Mouse (Mus musculus) liver, embryonic 13.5 days (tissue): ENCODE measurements around the gene Psmb5. TPM values are rescaled to one million over a fixed set of nuclear protein-coding genes. Genes with fewer than 3 reads are reported as not detected.

Source experiments
- ATAC-seq: fragments of 200-750 bp; cut with Nextera tagmentation; 2 replicates; pipeline ENCODE4 v1.8.0; 2017; ENCODE audit warnings: low read depth, mild to moderate bottlenecking, moderate number of reproducible peaks, moderate library complexity
- DNase-seq: peaks from one replicate; pipeline ENCODE4 v3.0.0; 2022
- H3K27ac ChIP-seq: fragments of 300-500 bp; sonication (generic); 2 replicates; pipeline ENCODE4 v1.5.1; 2015; ENCODE audit warnings: moderate library complexity, mild to moderate bottlenecking, inconsistent platforms
- H3K27me3 ChIP-seq: fragments of 300-500 bp; sonication (generic); 2 replicates; pipeline ENCODE4 v1.6.1; 2015; ENCODE audit warnings: mild to moderate bottlenecking, inconsistent platforms
- H3K36me3 ChIP-seq: fragments of 300-500 bp; sonication (generic); 2 replicates; pipeline ENCODE4 v1.6.1; 2015; ENCODE audit warnings: mild to moderate bottlenecking, inconsistent platforms
- H3K4me1 ChIP-seq: fragments of 300-500 bp; sonication (generic); replicated peaks from 2 replicates; pipeline ENCODE4 v1.6.1; 2015; ENCODE audit warnings: inconsistent platforms
- H3K4me2 ChIP-seq: fragments of 300-500 bp; sonication (generic); 2 replicates; pipeline ENCODE4 v1.6.1; 2015; ENCODE audit warnings: inconsistent platforms, mild to moderate bottlenecking, moderate library complexity
- H3K4me3 ChIP-seq: fragments of 300-500 bp; sonication (generic); replicated peaks from 2 replicates; pipeline ENCODE4 v1.5.1; 2015; ENCODE audit warnings: mild to moderate bottlenecking, inconsistent platforms
- H3K9ac ChIP-seq: fragments of 300-500 bp; sonication (generic); 2 replicates; pipeline ENCODE4 v1.6.1; 2015; ENCODE audit warnings: mild to moderate bottlenecking, inconsistent platforms
- H3K9me3 ChIP-seq: fragments of 300-500 bp; sonication (generic); replicated peaks from 2 replicates; pipeline ENCODE4 v1.6.1; 2016; ENCODE audit warnings: inconsistent platforms
- WGBS: fragments of 180-500 bp; shearing (Covaris S2); methylation state at CpG from one replicate; pipeline ENCODE4 v1.1.7; 2015; ENCODE audit not compliant: insufficient replicate concordance; 5-methylcytosine and 5-hydroxymethylcytosine counted together
- polyA plus RNA-seq: library from polyadenylated mRNA; unstranded; fragments of >200 nt; fragmentation: Nextera tagmentation; extraction: Ambion mirVana; gene quantifications from 2 replicates; pipeline ENCODE4 v1.2.1, GENCODE M21; 2015

Psmb5 gene
- polyA plus RNA-seq, 1 experiment from 2014 or later, result 266 TPM

- DNase-seq (peak; percentile 52), ATAC-seq (no peak)
- no peak overlapping the region for H3K27ac ChIP-seq
- 40% methylated on average over 7 of the region's 7 CpGs for WGBS
- H3K4me3 ChIP-seq, result no peak overlapping the region
- peaks cover 28% of the 10 kb centered on the region for H3K4me1 ChIP-seq
- no peaks in the 10 kb centered on the region for H3K9me3 ChIP-seq
- peaks cover 6% of the 10 kb centered on the region; the same call in 1 of the 2 replicates for H3K36me3 ChIP-seq
- H3K9ac ChIP-seq, result no peak overlapping the region
- peaks cover 9% of the 10 kb centered on the region for H3K27me3 ChIP-seq
- H3K4me2 ChIP-seq, result no peak overlapping the region
Measured at GRCm38 (mm10) chr14:54583681-54584338, 34.0 kb downstream of the Psmb5 start.

GRCm38 (mm10) chr14:54582536-54582935, 35.3 kb downstream of the Psmb5 start:
- no peak for DNase-seq
- peaks cover 22% of the 10 kb centered on the region for H3K27me3 ChIP-seq
- H3K4me1 ChIP-seq, result peaks cover 35% of the 10 kb centered on the region
- no peak overlapping the region for H3K4me3 ChIP-seq
- H3K9ac ChIP-seq, result no peak overlapping the region
- 70% methylated on average over 9 of the region's 9 CpGs for WGBS
- H3K27ac ChIP-seq, result peak overlapping the region; percentile 55; the same call in 1 of the 2 replicates
- H3K4me2 ChIP-seq, result no peak overlapping the region
- H3K36me3 ChIP-seq, result peaks cover 6% of the 10 kb centered on the region; the same call in 1 of the 2 replicates
- H3K9me3 ChIP-seq, result no peaks in the 10 kb centered on the region
- ATAC-seq, result peak; percentile 58

GRCm38 (mm10) chr14:54579638-54580037, 38.2 kb downstream of the Psmb5 start:
- no peak overlapping the region for H3K4me3 ChIP-seq
- ATAC-seq (no peak), DNase-seq (no peak)
- peaks cover 6% of the 10 kb centered on the region; the same call in 1 of the 2 replicates for H3K36me3 ChIP-seq
- no peaks in the 10 kb centered on the region for H3K9me3 ChIP-seq
- H3K27me3 ChIP-seq, result peaks cover 51% of the 10 kb centered on the region
- WGBS, result 39% methylated on average over 7 of the region's 7 CpGs
- H3K4me2 ChIP-seq, result no peak overlapping the region
- peaks cover 57% of the 10 kb centered on the region for H3K4me1 ChIP-seq
- H3K27ac ChIP-seq, result peak overlapping the region; percentile 35
- no peak overlapping the region for H3K9ac ChIP-seq

- ATAC-seq, result no peak
Measured at GRCm38 (mm10) chr14:54578063-54578462, 39.8 kb downstream of the Psmb5 start.

GRCm38 (mm10) chr14:54577089-54577982, 40.5 kb downstream of the Psmb5 start, which contains the start of gene Ajuba:
Ajuba (minus strand) TSS chr14:54577558.
- H3K36me3 ChIP-seq, result no peaks in the 10 kb centered on the region
- no peak for DNase-seq
- peaks cover 75% of the 10 kb centered on the region for H3K4me1 ChIP-seq
- H3K27ac ChIP-seq, result peak within 1 kb of the TSS; percentile 56
- peak within 1 kb of the TSS; percentile 72 for H3K9ac ChIP-seq
- no peaks in the 10 kb centered on the region for H3K9me3 ChIP-seq
- peaks cover 74% of the 10 kb centered on the region for H3K27me3 ChIP-seq
- WGBS, result under 1% methylated on average over 66 of the region's 66 CpGs
- peak; percentile 14; the same call in 1 of the 2 replicates for ATAC-seq
- H3K4me3 ChIP-seq, result peak within 1 kb of the TSS; percentile 65
- peak within 1 kb of the TSS; percentile 71 for H3K4me2 ChIP-seq

More at GRCm38 (mm10) chr14:54578063-54578462, 39.8 kb downstream of the Psmb5 start:
- WGBS, result 2% methylated on average over 10 of the region's 10 CpGs
- Histone ChIP-seq H3K36me3 (no peaks in the 10 kb centered on the region), H3K4me1 (peaks cover 73% of the 10 kb centered on the region), H3K27me3 (peaks cover 66% of the 10 kb centered on the region), H3K4me2 (peak overlapping the region; percentile 71), H3K9ac (peak overlapping the region; percentile 72), H3K4me3 (peak overlapping the region; percentile 65), H3K9me3 (no peaks in the 10 kb centered on the region), H3K27ac (peak overlapping the region; percentile 47)
- DNase-seq, result no peak

GRCm38 (mm10) chr14:54576241-54577088, 41.4 kb downstream of the Psmb5 start:
- DNase-seq, result no peak
- peak overlapping the region; percentile 65 for H3K4me3 ChIP-seq
- peaks cover 72% of the 10 kb centered on the region for H3K4me1 ChIP-seq
- peak overlapping the region; percentile 72 for H3K9ac ChIP-seq
- H3K27me3 ChIP-seq, result peaks cover 82% of the 10 kb centered on the region
- no peaks in the 10 kb centered on the region for H3K9me3 ChIP-seq
- 1% methylated on average over 84 of the region's 84 CpGs for WGBS
- H3K4me2 ChIP-seq, result peak overlapping the region; percentile 71
- ATAC-seq, result no peak
- peak overlapping the region; percentile 56 for H3K27ac ChIP-seq
- peaks cover 4% of the 10 kb centered on the region; the same call in 1 of the 2 replicates for H3K36me3 ChIP-seq

GRCm38 (mm10) chr14:54575631-54576030, 42.2 kb downstream of the Psmb5 start:
- no peaks in the 10 kb centered on the region for H3K9me3 ChIP-seq
- peaks cover 72% of the 10 kb centered on the region for H3K4me1 ChIP-seq
- DNase-seq (no peak), ATAC-seq (no peak)
- peak overlapping the region; percentile 65 for H3K4me3 ChIP-seq
- peak overlapping the region; percentile 31; the same call in 1 of the 2 replicates for H3K9ac ChIP-seq
- 3% methylated on average over 39 of the region's 39 CpGs for WGBS
- H3K27me3 ChIP-seq, result peaks cover 87% of the 10 kb centered on the region
- H3K4me2 ChIP-seq, result peak overlapping the region; percentile 71
- no peak overlapping the region for H3K27ac ChIP-seq
- H3K36me3 ChIP-seq, result peaks cover 4% of the 10 kb centered on the region; the same call in 1 of the 2 replicates

GRCm38 (mm10) chr14:54575031-54575430, 42.8 kb downstream of the Psmb5 start:
- Histone ChIP-seq H3K4me1 (peaks cover 72% of the 10 kb centered on the region), H3K4me2 (peak overlapping the region; percentile 71), H3K27ac (no peak overlapping the region), H3K36me3 (peaks cover 8% of the 10 kb centered on the region; the same call in 1 of the 2 replicates), H3K27me3 (peaks cover 90% of the 10 kb centered on the region), H3K9me3 (no peaks in the 10 kb centered on the region), H3K4me3 (peak overlapping the region; percentile 65), H3K9ac (peak overlapping the region; percentile 31; the same call in 1 of the 2 replicates)
- 16% methylated on average over 8 of the region's 8 CpGs for WGBS
- DNase-seq (no peak), ATAC-seq (no peak)

- DNase-seq, result no peak
- WGBS, result 36% methylated on average over 4 of the region's 4 CpGs
- Histone ChIP-seq H3K4me3 (peak overlapping the region; percentile 65), H3K4me2 (peak overlapping the region; percentile 71), H3K27ac (no peak overlapping the region), H3K36me3 (peaks cover 12% of the 10 kb centered on the region; the same call in 1 of the 2 replicates), H3K27me3 (peaks cover 87% of the 10 kb centered on the region), H3K9me3 (no peaks in the 10 kb centered on the region), H3K9ac (0 out of 2 replicates have a peak overlapping the region, but pooled peaks have one; percentile 19), H3K4me1 (peaks cover 69% of the 10 kb centered on the region)
- ATAC-seq, result no peak
Measured at GRCm38 (mm10) chr14:54574253-54574652, 43.6 kb downstream of the Psmb5 start.
